Mouse (Mus musculus): Measurements from ENCODE around the gene S100a11.
A peak's percentile ranks its signal among the peaks of the same experiment; 100 is the strongest.
"Not testable (repeated sequence)": the region's sequence is repeated elsewhere in the genome, so short reads cannot be mapped to it uniquely, and the experiment has no call there.

The S100a11 gene

DNA sequence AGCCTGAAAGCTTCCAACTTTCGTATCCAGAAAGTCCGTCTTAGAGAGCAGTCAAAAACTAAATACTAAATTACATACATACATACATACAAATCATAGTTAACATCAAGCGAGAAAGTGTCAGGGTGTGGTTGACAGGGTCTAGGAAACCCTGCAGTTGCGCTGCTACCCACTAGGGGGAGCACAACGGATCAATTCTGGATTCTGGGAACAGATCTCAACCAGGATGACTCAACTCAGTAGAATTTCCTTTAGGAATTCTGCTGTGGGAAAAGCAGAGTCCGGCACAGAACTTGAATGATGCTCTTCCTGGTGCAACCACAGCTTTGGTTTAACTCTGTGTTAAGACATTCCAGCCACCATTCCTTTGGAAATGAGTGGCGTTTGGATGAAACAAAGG is 2.3 kb downstream of the S100a11 start:
- peak; percentile 16 to 46 for DNase-seq (ENCODE audit: low spot score in 2 of 2)

DNA sequence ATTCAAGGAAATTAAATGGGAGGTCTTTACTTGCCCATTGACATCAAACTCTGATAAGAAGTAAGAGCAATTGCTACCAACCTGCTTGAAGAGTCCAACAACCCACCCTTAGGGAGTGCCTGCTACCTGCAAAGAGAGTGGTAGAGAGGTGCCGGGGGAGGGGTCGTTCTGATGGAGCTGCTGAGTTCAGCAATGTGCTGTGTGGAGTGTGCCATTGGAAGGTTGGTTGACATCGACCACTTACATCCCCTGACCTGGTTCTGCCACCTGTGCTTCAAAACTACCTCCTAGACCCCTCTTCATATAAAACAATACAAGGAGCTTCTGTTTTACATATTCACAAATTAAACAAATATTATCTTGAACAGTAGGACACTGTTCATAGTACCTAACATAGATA is 7.0 kb downstream of the S100a11 start:
- no peak for DNase-seq (ENCODE audit: low spot score in 2 of 2)

DNA sequence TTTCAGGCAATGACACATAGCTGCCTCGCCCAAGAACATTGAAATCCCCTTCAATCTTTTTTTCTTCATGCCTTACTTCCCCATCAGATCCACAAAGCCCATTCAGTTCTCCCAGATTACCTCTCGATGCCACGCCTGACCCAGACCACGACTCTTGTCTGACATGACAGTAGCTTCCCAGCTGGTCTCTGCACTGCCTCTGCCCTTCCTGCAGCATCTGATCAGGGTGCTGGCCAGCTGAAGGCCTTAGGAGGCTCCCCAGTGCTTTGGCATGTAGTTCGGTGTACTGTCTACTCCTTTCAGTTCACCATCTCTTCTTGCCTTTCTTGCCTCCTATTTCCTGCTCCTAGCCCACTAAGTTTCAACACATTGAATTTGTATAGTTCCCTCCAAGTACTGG is 8.5 kb downstream of the S100a11 start:
- DNase-seq (ENCODE audit: low spot score in 2 of 2), result no peak

DNA sequence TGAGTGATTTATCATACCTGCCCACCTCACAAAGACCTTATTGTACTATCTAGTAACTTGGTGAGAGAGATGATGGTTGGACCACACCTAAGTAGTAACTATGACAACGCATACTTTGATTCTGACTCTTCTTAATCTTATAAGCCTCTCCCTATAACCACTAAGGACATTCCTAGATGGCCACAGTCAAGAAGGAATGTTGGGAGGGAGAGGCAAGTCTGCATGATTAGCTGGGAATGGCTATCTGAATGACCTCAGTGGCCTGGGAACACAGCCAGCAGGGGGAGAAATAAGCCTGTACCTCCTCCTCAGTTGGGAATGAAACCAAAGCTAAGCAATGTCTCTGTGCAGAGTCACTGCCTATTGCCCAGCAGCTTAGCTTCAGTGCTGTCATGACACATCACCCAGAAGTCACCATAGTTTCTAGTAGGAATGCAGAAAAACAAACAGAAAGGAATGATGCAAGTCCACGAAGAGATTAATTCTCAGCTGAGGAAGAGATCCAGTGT is 16.8 kb downstream of the S100a11 start:
- no peak for DNase-seq (ENCODE audit: low spot score in 2 of 2)

DNA sequence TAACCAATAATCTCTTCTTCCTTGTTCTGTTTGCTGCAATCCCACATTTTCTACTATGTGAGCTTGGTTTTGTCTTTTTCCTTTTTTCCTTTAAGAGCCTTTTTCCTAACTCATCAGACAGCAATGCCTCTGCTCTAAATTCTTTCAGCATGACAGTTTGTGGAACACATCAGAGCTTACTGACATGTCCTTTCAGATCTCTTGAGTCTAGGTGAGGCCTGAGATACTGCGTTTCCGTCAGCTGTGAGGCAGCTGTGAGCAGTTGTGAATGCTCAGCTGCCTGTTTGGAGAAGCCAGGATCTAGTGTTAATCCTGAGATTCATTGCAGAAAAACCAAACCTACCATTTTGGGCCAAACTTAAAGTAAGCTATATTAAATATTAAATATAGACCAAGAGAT is 18.2 kb downstream of the S100a11 start:
- DNase-seq (ENCODE audit: low spot score in 2 of 2), result no peak

DNA sequence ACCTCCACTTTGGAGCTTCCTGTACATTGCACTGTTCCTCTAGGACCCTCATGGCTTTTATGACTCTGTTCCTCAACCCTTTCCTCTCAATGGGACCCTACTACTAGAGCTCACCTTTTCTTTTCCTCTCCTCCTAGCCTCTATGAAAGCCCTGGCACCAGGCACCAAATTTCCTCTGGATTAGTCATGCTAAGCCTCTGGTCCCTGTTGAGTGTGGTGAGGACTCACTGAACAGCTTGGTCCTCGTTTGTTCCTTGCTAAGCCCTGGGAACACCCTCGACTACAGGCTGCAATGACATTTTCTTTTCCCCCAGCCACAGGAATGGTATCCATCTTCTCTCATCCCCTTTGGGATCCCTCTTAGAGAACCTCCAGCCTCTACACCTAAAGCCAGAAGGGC is 21.2 kb downstream of the S100a11 start:
- DNase-seq (ENCODE audit: low spot score in 2 of 2), result no peak

DNA sequence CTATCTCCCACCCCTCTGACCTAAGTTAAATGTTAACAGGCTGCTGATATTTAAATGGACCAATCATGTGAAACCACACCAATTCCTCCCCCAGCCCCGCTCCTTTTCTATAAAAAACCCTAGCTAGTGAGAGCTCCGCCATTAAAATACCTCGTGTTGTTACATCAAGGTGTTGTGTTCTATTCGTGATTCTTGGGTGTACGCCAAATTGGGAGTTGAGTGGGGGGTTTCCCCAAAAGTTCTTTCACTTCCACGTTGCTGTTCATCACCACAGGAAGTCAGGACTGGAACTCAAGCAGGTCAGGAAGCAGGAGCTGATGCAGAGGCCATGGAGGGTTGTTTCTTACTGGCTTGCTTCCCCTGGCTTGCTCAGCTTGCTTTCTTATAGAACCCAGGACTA is 23.9 kb downstream of the S100a11 start:
- DNase-seq (ENCODE audit: low spot score in 2 of 2), result not testable (repeated sequence)

DNA sequence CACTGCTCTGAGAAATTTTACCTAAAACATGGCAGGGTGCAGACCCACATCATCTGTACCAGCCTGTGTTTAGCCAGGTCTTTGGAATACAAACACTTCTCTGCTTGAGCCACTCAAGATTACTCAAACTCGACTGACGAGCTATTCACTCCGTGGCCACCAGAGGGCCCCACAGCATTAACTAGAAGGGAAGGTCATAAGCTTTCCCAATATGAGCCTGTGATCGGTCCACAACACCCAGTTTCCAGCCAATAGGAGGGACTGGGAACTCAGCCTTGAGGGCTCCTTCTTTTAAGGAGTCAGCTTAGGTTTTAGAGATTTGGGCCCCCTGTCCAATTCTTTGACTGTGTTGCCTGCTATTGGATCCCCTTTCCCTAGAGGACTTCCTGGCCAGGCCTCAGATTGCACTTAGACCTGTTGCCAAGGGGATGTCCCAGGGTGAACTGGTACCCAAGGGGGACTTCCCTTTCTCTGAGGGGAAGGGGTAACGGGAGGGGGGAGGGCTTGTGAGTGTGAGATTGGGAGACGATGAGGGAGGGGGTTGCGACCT is 26.9 kb downstream of the S100a11 start:
- DNase-seq (ENCODE audit: low spot score in 2 of 2), result peak; percentile 74 to 85

DNA sequence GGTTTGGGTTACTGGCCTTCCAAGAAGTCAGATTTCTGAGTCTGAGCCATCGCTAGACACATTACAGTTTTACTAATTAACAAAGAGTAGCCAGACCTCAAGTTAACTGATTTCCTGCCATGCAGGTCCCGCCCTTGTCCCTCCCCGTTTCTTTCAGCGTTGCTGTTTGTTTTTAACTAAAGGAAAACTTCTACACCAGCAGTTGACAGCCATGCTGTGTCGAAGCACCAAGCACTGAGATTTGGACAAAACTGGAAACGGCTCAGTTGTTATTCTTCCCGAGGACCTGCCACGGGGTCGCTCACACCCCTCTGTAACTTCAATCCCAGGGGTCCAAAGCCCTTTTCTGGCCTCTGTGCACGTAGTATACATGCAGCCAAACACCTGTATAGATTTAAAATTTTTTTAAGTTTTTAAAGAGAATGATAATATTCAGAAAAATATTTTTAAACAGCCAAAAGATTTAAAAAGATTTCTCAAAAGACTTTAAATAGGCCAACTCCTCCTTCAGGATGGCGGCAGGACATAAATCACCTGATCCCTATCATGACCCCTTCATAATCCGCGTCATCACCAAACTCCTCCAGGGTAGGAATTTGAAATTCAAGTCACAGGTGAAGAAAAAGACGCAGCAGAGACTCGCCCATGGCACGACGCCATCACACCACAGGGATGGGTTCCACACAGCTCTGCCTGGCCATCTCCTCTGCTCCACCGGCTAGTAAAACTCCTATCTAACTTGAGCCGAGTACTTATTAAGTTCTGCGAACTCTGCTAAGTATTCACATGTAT is 27.7 kb downstream of the S100a11 start:
- DNase-seq (ENCODE audit: low spot score in 2 of 2), result no peak

DNA sequence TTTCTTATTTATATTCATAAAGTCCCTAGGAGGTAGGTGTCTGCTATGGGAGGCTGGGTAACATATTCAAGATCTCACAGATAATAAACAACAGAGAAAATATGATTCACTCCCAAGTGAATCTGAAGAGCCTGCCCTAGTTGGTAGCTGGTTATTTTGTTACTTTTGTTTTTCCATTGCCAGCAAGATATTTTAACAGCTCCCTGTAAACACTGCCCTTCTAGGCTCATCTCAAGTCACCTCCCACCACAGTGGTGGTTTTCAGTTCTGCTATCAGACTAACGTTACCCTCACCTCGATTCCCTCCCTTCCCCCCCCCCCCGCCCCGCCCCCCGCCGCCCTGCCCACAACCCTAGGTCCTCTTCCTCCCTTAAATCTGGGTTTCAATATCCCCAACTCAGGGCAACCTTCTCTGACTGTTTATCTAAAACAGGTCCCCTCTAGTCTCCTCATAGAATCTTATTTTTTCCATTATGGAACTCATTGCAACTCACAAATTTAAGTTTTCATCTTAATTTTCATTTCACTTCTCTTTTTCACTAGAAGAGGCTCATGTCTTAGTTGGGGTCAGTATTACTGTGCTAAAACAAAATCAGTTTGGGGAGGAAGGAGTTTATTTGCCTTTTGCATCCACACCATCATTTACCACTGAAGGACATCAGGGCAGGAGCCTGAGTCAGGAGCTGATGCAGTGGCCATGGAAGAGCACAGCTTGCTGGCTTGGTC is 28.4 kb downstream of the S100a11 start:
- DNase-seq (ENCODE audit: low spot score in 2 of 2), result no peak

DNA sequence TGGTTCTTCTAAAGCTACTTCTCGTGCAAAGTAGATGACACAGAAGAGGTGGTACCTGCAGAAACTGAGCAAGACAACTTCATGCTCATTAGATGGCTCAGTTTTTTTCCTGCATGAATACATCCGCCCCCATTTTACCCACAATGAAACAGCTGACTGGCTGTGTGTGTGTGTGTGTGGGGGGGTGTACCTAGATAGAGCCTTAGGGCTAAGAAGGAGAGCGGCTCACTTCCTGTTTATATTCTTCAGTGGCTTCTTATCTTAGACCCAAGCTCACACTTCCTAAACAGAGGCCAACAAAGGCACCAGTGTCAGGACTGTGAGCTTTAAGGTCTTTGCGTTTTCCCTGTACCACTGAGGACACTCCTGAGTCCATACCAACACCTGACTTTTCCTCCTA is 29.7 kb downstream of the S100a11 start:
- DNase-seq (ENCODE audit: low spot score in 2 of 2), result peak; percentile 54 to 61

DNA sequence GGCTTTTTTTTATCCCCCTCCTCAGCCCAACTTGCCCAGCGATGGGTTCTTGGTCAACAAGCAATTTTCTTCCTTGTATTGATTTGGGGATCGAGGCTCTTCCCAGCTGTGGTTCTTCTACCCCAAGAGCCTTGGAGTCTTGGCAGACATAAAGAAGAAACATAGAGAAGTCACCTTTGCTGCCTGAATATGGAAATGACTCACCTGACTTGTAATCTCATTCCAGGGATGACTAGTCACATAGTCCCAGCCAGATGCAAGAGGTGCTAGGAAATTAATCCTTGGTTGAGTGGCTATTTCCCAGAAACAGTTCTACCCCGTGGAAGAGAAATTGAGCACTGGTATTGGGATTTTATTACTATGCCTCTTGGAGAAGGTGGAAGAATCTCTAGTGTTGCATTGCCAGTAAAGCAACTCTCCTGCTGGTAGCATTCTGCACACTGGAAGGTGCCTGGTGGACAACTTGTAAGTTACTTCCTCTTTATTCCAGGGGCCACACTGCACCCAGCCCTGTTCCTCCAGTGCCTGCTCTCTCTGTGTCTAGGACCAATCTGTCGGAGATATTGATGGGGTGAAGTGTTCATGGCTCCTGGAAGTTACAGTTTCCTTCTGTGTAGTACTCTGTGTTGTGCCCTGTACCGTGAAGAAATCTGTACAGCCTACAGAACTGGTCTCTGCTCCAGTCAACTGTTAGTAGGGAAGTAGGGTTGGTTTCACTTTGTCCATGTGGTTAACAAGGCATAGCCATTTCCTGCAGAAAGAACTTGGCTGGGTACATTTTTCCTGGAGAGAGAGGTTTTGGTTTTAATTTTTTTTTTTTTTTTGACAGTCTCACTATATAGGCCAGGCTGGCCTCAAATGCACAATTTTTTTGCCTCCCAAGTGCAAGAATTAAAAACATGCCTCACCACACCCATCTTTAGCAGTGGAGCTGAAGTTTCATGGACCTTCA is 31.9 kb downstream of the S100a11 start:
- no peak for DNase-seq (ENCODE audit: low spot score in 2 of 2)

DNA sequence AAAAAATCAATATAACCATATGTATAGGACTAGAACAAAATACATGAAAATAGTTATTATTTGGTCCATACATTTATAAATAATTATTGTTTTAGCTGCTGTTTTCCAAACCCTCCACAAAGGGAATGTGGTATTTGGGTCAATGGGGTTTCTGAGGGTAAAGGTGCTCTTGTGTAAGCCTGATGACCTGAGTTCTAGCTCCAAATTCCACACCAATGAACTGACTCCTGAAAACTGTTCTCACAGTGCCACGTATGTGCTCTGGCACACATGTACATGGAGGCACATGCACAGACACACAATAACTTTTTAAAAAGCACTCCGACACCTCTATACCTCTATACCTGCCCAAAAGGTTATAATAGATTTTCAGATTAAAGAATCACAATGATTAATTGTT is 33.0 kb downstream of the S100a11 start:
- no peak for DNase-seq (ENCODE audit: low spot score in 2 of 2)

DNA sequence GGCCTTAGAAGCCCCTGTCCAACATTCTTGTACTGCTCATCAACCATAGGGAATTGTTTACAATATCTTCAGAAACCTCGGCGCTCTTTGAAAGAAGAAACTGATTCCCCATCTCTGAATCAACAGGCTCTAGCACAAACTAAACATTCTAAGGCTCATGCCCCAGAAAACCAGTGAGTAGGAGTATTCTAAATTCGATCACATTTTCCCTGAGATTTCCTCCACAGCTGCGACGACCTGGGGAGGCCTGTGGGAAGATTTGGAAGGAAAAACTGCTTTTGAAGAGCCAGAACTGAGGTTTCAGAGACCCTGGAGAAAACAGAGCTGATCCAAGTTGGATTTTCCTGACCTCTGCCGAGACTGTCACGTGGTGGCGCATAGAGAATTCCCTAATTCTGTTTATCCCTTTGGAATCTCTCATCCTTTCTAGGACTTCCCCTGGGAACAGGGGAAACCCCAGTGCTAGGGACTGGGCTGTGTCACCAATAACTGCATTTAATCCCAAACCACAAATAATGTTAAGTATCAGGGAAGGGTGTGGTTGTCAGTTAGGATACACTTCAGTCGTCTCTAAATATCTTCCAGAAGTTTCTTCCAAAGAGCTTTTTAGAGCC is 33.6 kb downstream of the S100a11 start:
- DNase-seq (ENCODE audit: low spot score in 2 of 2), result no peak

DNA sequence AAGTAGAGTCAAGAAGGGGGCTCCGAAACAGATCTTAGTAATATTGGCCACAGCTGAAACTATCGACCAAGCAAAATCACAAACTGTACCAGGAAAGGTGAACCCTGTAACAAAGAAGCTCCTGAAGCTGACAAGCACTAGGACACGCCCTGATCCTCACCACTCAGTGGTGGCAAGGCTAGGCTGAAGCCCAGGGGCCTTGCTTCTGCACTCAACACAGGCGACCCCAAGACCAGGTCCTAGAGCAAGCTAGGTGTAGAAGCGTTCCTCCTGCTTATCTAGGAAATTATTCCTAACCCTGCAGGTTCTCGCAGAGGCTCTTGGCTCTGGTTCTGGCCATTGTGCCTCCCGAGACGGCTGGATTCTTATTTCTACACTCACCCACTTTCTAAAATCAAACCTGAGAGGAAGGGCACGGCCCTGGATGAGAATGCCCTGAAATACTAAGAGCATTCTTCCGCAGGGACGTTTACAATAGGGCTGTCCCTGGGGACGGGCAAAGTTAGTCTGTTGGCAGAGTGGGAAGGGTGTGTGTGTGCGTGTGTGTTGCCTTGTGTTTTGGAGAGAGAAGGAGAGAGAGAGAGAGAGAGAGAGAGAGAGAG is 34.2 kb downstream of the S100a11 start:
- DNase-seq (ENCODE audit: low spot score in 2 of 2), result no peak

DNA sequence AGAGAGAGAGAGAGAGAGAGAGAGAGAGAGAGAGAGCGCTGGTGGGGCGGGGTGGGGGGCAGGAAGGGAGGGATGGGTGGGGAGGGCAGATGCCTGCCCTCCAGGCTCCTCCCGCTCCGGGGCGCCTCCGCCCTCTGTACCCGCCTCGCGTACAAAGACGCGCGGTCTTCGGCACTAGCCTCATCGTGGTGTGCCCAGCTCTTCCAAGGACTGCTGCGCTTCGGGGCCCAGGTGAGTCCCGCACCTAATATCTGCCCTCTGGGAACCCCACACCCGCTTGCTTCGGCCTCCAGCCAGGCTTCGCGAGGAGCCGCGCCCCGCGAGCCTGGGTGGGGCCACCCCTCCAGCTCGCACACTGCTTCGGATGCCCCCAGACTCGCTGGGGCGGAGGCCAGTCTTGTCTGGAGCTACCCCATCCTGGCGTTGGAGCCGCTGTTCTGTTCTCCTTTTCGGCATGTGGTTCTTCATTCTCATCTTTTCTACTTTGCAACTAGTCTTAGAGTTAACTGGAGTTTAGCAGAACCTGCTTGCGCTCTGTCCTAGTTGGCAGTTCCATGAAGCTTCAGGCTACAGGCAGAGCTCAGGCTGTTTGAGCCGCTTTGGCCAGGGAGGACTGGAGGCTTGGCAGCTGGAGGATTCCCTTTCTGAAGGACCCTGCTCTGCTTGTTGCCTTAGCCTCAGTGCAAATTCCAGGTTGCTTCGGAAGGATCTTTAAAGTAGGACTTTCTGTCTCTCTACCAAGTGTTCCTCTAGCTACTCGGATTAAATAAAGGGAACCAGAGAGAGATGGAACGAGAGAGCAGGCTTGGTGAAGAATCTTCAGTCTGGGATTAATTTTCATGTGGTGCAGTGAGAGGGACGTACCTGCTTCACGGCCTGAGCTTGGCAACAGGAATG is 34.9 kb downstream of the S100a11 start, which contains the start of gene S100a10:
TSS of gene S100a10 (plus strand) at position 100 of the 897 bp plus-strand sequence.
- DNase-seq (ENCODE audit: low spot score in 2 of 2), result peak; percentile 72 to 73

DNA sequence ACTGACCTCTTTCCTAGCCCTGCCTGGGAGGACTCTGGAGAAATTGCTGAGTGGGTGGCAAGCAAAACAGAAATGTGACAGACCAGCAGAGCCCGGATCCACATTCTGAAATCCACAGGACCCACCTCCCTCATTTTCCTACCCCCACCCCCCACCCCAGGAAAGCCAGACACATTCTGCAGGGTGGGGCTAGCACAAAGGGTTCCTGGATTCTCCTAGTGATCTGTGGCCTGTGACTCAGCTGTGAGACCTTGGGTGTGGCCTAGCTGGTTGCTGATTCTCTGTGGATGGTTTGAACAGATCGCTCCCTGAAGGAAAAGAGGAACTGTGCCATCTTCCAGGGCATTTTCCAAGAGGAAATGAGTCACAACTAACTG is 35.6 kb downstream of the S100a11 start:
- peak in 1 of 2 experiments; percentile 9 for DNase-seq (ENCODE audit: low spot score in 2 of 2)

DNA sequence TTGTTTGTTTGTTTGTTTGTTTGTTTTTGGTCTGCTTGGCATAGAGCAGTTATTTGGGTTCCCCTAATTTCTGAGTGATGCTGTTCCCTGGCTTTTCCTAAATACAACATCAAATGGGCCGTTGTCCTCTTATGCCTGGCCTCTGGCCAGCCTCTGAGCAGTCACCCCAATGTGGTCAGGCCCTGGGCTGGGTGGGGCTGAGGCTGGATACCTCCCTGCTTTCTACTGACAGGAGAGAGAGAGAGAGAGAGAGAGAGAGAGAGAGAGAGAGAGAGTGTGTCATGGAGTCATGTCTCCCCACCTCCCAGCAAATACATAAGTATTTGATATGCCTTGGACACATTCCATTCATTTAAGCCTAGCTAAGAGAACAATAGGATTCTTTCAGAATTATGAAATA is 36.3 kb downstream of the S100a11 start:
- no peak for DNase-seq (ENCODE audit: low spot score in 2 of 2)

DNA sequence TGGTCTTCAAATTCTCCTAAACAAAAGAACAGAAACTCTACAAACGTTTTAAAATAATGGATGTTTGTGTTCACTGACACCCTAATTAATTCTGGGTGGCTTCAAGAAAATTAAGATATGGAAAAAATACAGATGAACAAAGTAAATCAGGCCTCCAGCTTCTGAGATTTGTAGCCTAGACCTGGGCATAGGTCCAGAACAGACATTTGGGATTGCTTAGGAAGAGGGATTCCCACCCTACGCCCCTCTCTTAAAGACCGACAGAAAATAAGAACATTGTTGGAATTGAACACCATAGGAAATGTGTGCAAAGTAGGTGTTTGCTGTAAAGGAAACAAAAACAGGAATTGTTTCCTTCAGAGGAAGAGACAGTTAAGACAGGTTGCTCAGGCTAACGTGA is 37.2 kb downstream of the S100a11 start:
- DNase-seq (ENCODE audit: low spot score in 2 of 2), result no peak

DNA sequence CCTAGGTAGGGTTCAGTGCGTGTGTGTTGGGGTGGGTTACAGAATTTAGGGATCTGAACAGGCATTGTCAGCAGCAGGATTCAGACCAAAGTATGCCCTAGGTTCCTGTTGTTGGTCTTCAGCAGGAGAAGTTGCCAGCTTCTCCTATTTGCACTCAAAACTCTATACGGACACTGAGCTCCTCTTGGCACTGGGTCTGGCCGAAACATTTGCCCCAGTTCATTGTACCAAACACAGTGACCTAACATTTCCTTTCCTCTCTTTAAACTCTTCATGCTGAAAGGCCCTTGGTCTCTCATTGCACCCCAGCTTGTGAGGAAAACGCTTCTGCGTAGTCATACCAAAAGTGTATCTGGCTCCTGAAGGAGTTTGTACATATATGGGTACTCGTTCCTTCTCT is 39.7 kb downstream of the S100a11 start:
- DNase-seq (ENCODE audit: low spot score in 2 of 2), result no peak
